Mouse (Mus musculus): ENCODE measurements at regions not wholly inside any gene's neighbourhood (a gene's known extent, or its start where the extent isn't known, plus 50 kb on each side); places are given as distances from the start of the nearest gene placed in this dataset.

- no peak for DNase-seq
These were observed 58.6 kb downstream of the Drd1 start for GRCm38 (mm10) chr13:53996867-53997266.

GRCm38 (mm10) chr13:53992863-53993451 lies 62.5 kb downstream of the Drd1 start:
- no peak for DNase-seq

DNA sequence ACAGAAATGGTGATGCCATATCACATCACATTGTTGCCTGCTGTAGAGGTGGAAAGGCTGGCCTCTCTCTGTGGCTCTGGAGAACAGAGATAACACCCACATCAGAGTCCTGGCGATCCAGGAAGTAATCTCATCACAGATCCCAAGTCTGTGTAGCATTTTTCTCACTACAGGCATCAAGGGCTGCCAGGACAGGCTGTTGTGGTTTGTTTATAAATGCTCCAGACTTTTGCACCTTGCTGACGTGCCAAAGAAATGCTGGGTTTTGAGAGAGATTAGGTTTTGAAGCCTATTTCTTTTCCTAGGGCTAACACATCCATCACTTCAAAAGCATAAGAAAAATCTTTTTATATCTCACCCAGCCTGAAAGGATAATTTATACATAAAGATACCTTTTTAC lies 76.3 kb downstream of the Drd1 start:
- no peak for DNase-seq

DNA sequence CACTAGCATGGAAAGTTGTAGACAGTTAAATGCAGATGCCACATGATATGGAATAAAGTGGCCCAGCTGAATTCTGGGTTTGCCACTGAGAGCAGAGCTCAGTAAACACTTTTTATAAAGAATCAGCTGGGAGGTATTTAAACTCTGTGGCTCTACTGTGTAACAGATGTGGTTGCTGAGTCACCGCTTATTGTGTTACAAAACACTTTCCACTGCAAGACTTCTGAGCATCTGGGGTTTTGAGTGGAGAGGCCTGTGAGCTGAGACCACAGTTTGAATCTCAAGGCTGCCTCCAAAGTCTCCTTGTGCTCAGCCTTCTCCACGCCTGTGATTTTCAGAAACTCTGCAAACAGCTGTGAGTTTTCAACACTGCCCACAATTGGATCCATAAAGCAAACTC lies 86.1 kb downstream of the Drd1 start:
- no peak for DNase-seq

DNA sequence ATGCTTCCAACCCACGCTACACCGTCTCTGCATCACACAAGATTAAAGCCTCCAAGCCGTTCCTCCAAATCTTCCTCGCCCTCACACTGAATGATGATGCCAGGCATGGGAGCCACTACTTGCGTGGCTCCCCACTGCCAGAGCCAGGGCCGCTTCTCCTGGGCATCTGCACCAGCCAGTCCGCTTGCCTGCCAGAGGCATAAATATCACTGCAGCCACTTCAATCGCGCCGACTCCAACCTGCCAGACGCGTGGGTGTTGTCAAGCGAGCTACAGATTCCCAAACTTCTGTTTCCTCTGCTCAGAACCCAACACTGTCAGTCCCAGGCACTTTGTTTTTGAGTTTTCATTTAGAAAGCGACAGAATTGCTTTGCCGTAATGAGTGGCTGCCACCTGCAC lies 99.3 kb downstream of the Drd1 start:
- no peak for DNase-seq

- no peak for DNase-seq
These were observed 107.4 kb downstream of the Drd1 start for GRCm38 (mm10) chr13:53948056-53948455.

- DNase-seq, result no peak
These were observed 109.8 kb downstream of the Drd1 start for GRCm38 (mm10) chr13:53945681-53946080.

GRCm38 (mm10) chr13:53941005-53941747 lies 114.3 kb downstream of the Drd1 start:
- peak; percentile 34 to 35 for DNase-seq

- DNase-seq, result peak; percentile 11 to 30
These were observed 120.3 kb downstream of the Drd1 start for GRCm38 (mm10) chr13:53935174-53935699.

GRCm38 (mm10) chr13:53934457-53934856 lies 121.0 kb downstream of the Drd1 start:
- no peak for DNase-seq

DNA sequence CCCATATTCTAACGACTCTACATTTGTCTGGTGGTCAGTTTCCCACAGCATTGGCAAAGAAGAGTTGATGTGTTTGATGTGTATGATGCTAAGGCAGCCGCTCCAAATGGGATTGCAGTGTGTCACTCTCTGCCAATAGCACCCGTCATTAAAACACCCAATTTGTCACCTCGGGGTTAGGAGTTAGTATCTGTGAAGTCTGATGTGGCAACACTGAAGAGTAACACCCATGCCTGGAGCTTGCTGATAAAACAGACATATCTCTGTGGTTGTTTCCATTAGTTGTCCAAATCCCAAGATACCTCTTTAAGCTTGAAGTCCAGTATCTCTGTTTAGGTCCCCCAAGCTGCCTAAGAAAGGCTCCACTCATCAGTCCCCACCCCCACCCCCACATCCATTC lies 129.4 kb downstream of the Drd1 start:
- no peak for DNase-seq

GRCm38 (mm10) chr13:53924433-53924832 lies 131.1 kb downstream of the Drd1 start:
- DNase-seq, result no peak

DNA sequence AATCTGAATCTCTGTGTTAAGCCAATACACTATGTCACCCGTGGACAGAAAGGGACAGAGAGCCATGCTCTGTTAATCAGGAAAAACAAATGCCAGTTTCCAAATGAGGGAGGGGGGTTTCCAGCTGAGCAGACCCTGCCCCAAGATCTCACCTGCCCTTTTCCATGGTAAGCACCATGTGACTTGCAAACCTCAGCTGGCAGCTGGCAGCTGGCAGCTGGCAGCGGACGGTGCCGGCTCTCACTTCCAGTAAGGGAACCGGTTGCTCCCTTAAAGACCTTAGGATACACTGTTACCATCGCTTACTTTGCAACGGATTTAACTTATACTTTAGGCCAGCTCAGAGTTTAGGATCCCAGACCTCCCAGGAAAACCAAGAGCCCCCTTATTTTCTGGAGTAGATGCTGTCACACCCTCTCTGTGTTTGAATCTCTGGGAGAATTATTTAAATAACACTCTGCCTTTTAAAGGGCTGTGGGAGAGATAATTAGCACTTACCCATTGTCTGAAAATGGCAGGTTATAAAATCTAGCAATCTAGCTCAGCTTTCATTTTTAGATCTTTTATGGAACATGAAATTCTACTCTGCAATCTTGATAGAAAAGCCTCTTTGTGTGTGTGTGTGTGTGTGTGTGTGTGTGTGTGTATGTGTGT lies 131.7 kb downstream of the Drd1 start:
- no peak for DNase-seq

- DNase-seq, result no peak
These were observed 133.7 kb downstream of the Drd1 start for GRCm38 (mm10) chr13:53921796-53922195.

DNA sequence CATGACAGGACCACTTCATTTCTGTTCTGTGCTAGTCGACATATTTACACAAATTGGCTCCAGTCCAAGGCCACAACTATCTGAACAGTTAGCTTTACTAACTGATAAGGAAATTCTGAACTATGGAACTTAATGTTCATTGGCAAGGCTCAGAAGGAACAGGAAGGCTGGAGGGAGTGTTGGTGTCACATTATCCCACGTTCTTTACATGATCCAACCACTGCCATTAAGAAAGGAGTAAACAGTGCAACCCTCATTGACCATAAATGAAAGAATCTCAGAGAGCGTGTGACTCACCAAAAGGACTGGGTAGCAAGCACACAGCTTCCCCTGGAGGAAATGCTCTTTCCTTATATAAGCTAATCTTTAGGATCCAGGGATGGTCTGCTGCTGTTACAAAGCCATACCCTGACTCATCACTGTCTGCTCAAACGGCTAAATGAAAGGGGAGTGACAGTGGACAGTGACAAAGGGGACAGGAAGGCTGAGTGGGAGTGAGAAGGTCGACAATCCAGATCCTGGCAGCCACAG lies 135.6 kb downstream of the Drd1 start:
- DNase-seq, result no peak

DNA sequence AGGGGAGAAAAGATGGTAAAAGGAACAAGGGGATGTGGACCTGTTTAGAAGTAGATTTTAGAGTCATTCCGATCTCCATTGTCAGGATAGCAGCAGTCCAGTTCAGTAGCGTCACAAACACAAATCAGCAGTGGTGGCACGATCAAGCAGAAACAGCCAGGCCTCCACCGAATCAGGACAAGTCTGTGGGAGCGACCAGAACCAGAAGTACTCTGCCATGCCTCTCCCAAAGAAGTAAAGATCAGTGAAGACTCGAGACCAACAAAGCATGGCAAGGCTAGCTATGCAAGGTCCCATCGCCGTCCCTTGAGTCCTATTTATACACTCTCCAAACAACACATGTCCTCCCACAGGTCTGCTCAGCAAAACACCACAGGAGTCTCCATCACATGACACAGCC lies 140.0 kb downstream of the Drd1 start:
- no peak for DNase-seq

DNA sequence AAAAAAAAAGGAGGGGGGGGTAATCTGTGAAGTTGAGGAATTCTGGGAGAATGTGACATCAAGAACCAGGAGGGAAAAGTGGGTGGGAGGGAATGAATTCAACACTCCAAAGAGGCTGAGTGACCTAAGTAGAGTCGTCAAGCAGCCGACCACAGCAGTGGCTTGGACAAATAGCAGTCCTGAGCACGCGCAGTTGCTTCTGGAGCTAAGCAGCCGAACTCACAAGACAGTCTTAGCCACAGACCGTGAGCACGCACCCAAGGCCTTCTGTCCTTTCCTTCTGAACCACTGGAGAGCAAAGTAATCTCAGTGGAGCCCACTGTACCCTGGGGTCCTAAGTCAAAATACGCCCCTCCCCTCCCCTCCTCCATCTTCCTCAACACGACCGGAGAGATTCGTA lies 141.1 kb downstream of the Drd1 start:
- DNase-seq, result no peak

GRCm38 (mm10) chr13:53913501-53913900 lies 142.0 kb downstream of the Drd1 start:
- no peak for DNase-seq

GRCm38 (mm10) chr13:53911846-53912245 lies 143.7 kb downstream of the Drd1 start:
- DNase-seq, result no peak

DNA sequence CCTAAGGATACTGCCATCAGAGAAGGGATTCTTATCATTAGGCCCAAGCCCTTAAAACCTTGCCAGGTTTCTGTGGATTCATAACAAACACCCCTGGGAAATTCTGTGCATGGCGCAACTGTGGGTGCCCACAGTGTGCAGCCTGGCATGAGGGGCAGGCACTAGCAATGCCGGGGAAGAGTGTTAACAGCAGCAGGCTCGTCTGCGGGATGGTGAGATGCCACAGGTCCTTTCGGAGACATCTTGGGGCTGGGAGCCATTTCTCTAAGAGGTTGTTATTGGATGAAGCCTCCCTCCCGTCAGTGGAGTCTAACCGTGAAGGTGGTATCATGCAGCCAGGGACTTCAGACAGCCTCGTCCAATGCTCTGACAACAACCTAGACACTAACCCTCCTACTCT lies 144.2 kb downstream of the Drd1 start:
- DNase-seq, result no peak

GRCm38 (mm10) chr13:53910251-53910650 lies 145.3 kb downstream of the Drd1 start:
- no peak for DNase-seq

GRCm38 (mm10) chr13:53904471-53904870 lies 151.0 kb downstream of the Drd1 start:
- DNase-seq, result no peak

- DNase-seq, result no peak
These were observed 151.9 kb downstream of the Drd1 start for GRCm38 (mm10) chr13:53903626-53904025.

DNA sequence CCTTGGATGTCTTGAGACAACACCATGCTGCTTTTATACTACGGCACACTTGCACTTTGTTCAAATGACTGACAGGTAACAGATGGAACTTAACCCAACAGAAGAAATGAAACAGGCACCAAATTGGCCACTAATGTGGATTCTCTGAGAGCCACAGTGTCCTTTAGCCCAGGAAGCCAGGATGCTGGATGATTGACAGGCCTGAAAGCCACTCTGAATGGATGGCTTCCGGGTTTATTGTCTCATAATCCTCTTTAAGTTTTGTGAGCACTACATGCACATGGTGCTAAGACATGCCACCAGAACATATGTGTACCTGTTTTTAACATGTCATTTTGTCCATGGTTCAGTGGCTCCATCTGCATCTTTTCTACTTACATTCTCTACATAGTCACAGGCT lies 152.7 kb downstream of the Drd1 start:
- no peak for DNase-seq

All from cerebellum, adult 18-20 months (tissue).